Mouse (Mus musculus): ENCODE data around the gene Pgam2.

The Pgam2 gene

DNA sequence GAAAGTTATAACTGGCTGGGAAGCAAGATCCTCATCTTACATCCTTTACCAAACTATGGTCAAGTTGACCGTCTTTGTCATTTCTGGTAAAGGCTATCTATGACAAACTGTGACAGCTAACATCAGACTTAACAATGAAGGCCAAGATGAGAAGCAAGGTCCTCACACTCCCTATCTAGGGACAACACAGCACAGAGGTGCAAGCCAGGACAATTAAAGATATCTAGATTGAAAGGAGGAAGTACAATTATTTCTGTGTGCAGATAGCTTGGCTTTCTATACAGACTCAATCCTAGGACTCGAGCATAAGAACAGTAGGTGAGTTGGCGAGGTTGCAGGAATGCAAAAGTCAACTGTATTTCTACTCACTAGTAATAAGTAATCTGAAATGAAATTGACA, 2.2 kb upstream of the Pgam2 start:
- DNase-seq (ENCODE audit: low spot score in 2 of 2), result no peak

DNA sequence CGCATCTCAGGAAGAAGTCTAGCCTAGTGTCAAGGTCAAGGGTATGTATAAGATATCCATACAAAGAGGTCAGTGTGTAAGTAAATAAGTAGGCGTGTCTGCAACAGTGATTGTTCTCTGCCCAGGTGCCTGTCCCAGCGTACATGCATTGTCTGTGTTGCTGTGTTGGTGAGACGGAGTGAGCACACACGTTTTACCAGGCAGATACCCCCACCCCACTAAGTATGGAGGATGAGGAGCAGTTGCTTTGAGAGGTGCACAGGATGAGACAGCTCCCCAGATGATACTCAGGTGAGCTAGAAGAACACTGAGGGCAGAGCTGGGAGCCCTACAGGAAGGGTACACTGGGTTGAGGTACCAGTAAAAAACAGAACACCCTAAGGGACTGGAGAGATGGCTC, 641 bp upstream of the Pgam2 start:
- DNase-seq (ENCODE audit: low spot score in 2 of 2), result no peak

DNA sequence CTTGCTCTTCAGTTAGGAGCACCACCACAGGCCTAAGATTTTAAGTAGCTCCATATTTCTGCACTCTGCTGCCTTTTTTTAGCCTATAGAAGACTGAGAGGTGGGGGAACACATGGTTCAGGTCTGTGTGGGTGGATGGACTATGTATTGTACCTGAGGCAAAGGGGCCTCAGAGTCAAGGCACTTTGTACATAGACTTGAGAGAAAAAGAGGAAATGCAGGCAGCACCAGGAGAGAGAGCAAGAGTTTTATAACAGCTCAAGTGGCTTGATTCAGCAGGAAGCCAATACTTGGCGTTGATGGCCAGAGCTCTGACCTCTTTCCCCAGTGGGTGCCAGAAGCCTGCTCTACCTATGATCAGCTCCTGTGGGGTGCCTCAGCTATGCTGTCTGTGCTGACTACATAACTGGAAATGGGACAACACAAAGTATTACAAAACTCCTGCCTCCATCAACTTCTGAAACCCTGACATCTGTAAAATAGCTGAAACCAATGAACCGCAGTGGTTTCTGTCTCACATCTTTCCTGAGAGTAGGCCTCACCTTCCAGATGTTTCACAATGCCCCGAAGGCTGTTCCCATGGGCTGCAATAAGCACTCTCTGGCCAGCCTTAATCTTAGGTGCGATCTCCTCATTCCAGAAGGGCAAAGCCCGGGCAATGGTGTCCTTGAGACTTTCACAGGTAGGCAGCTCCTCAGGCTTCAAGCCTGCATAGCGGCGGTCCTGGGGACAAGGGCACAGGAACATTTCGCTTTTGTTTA, 896 bp downstream of the Pgam2 start:
- DNase-seq (ENCODE audit: low spot score in 2 of 2), result no peak

DNA sequence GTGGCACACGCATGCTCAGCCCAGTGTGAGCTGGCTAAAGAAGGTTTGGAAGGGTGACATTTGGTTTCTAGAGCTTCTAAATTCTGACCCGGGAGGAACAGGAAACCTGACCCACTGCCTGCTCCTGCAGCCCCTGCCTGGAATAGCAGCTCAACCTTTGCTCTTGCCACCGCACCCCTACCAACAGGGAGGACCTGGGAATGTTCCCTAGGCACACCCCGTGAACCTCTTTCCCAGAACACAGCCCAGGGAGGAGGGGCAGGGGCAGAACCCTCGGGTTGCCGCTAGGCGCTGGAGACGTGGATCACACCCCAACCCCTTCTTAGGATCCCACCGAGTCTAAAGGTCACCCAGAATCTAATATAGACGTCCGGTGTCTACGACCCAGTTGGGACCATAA, 1.5 kb downstream of the Pgam2 start:
- no peak for DNase-seq (ENCODE audit: low spot score in 2 of 2)

DNA sequence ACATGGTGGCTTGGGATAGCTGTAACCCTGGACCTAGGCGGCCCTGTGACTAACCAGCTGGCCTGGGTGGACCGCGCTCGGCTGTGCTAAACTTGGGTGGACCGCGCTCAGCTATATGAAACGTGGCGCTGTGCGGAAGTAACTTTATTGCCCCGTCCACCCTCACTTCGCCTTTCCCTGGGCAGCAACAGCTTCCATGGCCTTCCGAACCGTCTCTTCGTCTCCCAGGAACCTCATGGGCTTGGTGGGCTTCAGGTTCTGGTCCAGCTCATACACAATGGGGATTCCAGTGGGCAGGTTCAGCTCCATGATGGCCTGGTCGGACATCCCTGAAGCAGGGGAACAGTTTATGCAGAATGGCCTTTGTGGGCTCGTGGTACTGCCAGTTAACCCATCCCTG, 2.0 kb downstream of the Pgam2 start:
- DNase-seq (ENCODE audit: low spot score in 2 of 2), result no peak

DNA sequence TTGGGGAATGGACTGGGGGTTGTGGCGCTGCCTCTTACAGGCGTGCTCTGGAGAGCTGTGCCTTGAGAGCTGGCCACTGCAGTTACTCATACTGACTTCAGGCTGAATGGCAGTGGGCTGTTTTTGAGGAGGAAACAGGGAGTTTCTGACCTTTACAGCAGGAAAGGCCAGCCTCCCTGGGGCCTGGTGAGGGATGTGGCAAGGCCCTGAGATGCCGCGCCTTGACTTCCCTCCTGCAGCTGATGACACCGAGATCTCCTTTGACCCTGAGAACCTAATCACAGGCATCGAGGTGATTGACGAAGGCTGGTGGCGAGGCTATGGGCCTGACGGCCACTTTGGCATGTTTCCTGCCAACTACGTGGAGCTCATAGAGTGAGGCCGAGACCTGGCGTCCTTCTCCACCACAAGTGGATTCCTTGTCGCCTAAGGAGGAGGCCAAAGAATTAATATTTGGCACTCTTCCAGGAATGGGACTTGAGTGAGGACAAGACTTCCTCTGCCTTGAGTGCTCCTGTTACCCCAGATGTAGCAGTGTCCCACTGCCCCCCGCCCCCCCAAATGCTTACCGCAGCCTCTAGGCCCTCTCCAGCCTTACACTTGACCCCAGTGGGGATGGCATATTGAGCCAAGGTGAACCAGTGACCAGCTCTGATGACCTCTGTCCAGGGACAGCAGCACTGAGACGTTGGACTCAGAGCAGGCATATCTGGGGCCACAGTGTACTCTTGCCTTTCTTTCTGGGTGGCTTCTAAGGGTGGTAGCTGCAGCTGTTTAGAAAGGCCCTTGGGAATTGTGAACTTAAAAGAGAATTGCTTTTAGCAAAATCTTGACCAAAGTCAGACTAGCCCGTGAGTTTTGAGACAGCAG, 3.7 kb downstream of the Pgam2 start:
- no peak for DNase-seq (ENCODE audit: low spot score in 2 of 2)

DNA sequence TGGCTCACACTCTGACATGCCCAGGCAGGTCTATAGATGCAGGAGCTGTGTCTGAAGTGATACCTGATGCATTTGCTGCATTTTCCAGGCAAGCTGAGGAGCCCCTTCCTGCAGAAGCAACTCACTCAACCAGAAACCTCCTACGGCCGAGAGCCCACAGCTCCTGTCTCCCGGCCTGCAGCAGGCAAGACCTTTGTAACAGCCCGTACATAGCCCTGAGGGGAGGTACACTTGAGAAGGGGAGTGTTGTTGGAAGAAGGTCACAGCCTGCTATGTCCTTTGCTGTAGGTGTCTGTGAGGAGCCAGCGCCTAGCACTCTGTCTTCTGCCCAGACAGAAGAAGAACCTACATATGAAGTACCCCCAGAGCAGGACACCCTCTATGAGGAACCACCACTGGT, 5.6 kb downstream of the Pgam2 start:
- DNase-seq (ENCODE audit: low spot score in 2 of 2), result no peak

DNA sequence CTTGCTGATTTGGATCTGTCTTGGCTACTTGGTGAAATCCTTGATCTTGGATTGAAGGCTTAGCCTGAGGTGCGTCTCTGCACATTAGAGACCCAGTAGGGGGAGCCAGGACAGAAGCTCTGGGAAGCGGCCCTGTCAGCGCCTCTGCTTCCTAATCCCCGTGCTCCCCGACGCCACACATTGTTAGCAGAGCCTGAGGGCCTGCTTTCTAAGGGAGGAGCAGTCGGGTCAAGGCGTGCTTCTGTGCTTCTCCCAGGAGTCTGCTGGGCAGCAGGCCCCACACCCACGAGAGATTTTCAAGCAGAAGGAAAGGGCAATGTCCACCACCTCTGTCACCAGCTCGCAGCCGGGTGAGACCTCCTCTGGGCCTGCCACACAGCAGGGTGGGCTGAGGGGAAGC, 6.2 kb downstream of the Pgam2 start:
- no peak for DNase-seq (ENCODE audit: low spot score in 2 of 2)

DNA sequence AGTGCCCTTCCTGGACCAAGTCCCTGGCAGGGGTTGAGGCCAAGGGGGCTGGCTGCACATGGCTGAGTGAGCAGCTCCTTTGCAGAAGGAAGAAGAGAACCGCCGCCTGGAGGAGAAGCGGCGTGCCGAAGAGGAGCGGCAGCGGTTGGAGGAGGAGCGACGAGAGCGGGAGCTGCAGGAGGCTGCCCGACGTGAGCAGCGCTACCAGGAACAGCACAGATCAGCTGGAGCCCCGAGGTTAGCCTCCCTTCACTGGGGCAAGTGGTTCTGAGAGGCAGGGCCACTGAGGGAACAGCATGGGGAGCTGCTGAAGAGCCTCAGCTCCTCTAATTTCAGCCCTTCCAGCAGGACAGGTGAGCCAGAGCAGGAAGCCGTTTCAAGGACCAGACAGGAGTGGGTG, 6.6 kb downstream of the Pgam2 start:
- no peak for DNase-seq (ENCODE audit: low spot score in 2 of 2)

DNA sequence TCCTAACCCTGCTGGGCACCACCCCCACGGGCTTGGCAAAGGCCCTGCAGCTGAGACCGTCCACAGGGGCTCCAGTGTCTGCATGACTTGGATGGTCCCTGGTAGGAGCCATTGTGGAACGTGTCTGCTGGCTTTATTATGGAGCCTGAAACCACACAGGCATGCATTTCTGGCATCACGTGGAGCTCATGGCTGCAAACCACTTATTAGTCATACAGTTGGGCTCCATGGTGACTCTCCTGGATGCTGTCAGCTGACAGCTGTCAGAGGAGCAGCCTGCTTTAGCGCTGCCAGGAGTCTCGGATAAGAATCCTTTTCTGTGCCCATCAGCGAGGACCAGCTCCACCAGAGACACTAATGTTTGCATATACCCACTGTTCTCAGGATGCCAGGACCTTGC, 7.8 kb downstream of the Pgam2 start:
- no peak for DNase-seq (ENCODE audit: low spot score in 2 of 2)

DNA sequence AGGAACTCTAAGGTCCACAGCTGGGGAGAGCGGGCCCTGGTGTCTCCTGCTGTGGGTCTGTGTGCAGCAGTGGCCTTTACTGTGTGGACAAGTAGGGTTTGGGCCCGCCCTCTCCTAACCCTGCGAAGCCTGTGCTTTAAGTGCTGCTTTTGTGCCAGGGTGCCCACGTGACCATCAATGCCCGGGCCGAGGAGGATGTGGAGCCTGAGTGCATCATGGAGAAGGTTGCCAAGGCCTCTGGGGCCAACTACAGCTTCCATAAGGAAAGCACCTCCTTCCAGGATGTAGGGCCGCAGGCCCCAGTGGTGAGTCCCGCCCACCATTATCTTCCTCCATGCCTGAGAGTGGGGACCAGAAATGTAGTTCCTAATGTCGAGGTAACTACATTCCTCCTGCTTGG, 8.2 kb downstream of the Pgam2 start:
- DNase-seq (ENCODE audit: low spot score in 2 of 2), result no peak

DNA sequence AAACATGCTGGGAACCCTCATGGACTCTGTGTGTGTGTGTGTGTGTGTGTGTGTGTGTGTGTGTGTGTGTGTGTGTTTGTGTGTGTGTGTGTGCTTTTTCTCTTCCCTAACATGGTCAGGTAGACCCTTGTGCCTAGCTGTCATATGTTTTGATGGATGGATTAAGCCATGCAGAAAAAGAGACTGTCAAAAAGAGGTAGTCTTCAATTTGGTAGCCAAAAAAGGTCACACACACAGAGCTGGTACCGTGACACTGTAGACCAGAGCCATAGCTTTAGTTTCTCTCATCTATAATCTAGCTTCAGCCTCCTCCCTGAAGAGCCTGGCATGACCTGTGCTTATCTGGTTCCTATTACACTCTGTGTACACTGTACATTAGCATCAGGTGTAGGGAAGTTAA, 13.1 kb downstream of the Pgam2 start:
- no peak for DNase-seq (ENCODE audit: low spot score in 2 of 2)

DNA sequence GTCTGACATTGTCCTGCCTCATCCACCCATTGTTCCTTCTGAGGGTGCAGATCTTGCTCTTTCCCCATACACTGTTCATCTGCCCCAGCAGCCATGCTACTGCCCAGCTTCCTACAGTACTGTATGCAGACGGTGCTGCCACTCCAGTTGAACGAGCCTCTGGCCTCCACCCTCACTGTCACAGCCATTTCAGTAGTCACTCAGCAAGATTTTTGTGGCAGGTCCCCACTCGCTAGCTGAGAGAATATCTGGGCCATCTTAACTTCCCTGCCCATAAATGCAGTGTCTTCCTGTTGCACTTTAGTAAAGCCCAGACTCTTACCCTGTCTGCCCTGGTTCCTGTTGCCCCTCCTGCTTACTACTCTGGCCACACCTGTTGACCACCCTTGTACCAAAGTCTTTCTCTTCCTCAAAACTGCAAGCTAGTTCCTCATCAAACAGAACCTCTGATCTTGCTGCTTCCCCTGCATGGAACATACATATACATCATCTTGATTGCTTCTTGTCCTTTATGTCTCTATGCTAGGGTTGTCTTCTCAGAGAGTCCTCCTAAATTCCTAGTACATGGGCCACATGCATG, 13.7 kb downstream of the Pgam2 start:
- no peak for DNase-seq (ENCODE audit: low spot score in 2 of 2)

DNA sequence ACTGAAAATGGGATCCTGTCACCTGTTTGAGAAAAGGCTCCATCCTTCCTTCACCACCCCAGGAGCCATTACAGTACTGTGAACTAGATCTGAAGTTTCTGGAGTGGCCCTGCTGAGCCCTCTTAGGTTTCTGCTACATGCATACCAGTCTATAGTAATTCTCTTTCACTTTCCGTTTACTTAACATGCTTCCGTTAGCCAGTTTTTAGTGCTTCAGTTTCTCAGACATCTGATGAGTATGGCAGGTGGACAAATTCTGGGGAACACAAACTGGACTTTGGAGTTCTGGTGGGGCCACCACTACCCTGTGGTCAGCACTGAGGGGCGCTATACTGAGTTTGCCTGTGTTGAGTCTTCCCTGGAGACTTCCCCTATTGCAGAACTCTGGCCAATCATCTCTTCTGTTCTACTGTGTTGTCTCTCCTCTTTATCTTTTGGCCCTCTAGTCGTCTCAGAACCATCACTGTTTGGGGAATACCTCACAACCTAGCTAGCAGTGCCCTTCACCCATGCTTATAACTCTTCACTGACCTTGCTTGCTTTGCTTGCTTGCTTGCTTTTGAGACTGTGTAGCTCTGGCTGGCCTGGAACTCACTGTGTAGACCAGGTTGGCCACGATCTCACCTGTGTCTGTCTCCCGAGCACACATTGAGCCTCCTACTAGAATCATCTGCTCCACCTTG, 14.3 kb downstream of the Pgam2 start:
- no peak for DNase-seq (ENCODE audit: low spot score in 2 of 2)

DNA sequence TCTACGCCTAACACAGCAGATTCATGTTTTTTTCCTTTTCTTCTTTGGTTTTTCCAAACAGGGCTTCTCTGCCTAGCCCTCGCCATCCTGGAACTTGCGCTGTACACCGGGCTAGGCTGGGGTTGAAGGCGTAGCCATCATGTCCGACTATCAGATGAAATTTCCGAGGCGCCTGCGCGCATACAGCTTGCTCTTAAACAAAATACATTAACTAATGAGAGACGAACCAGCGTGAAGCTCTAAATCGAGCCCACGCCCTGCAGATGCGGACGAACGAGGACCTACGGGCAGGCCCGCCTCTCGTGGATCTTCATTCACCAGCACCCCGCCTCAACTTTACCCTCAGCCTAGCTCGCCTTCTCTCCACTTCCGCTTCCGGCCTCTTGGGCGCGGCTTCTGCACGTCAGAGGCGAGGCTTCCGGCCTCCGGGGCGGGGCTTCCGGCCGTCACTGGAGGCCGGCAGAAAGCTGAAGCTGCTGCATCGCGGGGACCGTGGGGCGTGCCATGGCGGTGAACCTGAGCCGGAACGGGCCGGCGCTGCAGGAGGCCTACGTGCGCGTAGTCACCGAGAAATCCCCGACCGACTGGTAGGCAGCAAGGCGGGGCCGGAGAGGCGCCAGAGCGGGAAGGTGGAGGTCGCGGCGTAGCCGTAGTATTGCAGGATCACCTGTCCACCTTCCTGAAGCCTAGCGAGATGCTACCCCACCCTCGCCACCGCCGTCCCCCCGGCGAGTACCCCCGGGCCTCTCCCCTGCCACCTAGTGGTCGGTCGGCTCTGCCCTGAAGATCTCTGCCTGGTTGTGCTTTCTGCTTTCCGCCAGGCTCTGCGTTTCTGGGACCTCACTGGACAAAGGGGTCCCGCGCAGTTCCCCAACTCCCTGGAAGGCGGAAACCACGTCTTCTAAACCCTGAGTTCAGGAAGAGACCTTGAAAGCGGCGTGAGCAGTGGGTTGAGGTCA, 15.2 kb downstream of the Pgam2 start, which contains the start of gene Dbnl:
Gene Dbnl, plus strand, starts transcription at position 433 of the 959 bp plus-strand sequence.
- peak; percentile 87 to 91 for DNase-seq (ENCODE audit: low spot score in 2 of 2)

DNA sequence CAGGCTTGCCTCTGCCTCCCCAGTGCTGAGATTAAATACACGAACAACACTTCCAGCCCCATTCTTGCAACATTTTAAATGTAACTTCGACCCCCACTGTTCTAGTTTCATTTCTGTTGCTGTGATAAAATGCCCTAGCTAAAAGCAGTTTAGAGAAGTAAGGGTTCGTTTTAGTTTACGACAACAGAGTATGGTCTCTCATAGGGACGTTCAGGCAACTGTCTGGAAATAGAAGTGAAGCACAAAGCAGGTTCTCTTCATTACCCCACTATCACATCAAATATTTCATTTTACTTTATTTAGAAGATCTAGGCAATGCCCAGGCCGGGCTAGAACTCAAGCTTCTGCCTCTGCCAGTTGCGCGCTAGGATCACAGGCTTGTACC, 15.9 kb downstream of the Pgam2 start:
- no peak for DNase-seq (ENCODE audit: low spot score in 2 of 2)

DNA sequence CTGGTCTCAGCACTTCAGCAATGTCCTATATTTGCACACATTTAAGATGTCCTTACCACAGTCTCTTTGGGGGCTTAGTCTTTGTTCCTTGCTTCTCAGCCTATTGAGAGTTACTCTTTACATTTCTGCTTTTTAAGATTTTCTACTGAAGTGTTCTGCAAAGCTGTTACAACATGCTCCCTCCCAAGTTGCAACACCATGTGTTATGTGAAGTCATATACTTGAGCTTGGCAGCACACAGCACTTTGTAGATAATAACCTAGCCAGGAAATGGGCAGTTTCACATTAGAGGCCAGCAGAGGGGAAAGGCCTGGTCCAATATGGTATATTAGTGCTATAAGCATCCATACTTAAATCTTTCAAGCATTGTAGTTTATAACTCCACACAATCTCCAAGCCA, 17.8 kb downstream of the Pgam2 start:
- DNase-seq (ENCODE audit: low spot score in 2 of 2), result no peak

DNA sequence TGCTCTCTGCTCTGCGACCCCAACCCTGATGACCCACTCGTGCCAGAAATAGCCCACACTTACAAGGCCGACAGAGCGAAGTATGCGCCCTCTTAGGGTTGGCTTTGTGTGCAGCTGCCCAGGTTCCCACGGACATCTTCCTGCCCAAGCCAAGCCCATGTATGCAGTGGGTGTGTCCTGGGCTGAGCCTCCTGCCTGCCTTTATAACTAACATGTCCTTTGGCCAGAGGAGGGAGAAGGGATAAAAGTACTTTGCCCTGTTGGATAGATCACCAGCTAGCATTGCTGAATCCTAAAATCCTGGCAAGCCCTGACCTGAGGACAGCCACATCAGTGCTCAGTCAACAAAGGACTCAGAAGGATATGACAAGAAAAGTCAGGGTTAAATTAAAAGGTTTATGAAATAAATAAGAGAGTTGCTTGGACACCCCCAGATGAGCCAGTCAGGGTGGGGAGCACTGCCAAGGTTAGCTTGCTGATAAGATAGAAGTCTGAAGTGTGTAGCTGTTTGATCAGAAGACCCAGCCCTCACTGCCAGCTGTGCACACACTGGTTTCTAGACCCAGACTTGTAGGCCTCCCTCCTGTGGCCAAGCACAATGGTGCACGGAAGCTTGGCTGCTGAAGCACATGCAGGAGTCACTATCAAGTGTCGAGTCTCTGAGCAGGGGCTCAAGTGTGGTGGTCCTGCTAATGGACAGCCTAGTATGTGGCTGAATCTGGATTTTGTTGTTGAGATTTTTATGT, 21.2 kb downstream of the Pgam2 start:
- DNase-seq (ENCODE audit: low spot score in 2 of 2), result no peak

DNA sequence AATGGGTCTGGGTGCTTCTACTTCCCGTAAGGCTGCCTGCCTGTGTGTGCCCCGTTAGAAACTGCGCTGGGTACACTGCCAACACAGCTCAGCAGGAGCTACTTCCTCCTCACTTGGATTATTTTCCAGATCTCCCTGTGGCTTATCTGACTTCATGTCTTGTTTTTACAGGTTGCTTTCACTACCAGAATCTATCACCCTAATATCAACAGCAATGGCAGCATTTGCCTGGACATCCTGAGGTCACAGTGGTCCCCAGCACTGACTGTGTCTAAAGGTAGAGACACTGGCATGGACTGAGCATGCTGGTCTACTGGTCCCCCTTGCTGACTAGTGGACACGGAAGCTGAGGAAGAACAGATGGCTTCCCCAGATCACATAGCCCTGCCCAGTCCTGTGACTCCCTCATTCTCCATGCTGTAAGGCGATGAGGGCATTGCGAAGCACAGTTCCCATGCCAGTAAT, 23.5 kb downstream of the Pgam2 start:
- DNase-seq (ENCODE audit: low spot score in 2 of 2), result no peak

DNA sequence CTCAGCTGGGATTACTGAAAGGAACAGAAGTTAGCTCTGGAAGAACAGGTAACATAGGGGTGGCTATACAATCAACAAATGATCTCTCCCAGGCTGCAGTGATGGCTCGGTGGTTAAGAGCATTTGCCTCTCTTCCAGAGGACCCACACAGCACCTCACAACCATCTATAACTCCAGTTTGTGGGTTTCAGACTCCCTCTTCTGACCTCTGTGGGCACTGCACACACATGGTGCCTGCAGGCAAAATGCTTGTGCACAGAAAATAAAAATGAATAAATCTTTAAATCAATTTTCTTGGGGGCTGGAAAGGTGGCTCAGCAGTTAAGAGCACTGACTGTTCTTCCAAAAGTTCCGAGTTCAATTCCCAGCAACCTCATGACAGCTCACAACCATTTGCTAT, 25.1 kb downstream of the Pgam2 start:
- DNase-seq (ENCODE audit: low spot score in 2 of 2), result no peak

All from frontal cortex, postnatal 25 days (tissue).